Mouse (Mus musculus): ENCODE data around the gene Gm17660.
A peak's percentile ranks its signal among the peaks of the same experiment; 100 is the strongest.
"Not testable (repeated sequence)": the region's sequence is repeated elsewhere in the genome, so short reads cannot be mapped to it uniquely, and the experiment has no call there.

Gm17660 gene

GRCm38 (mm10) chr5:104042906-104043305, 34.5 kb downstream of the Gm17660 start:
- DNase-seq (ENCODE audit: low spot score in 2 of 2), result no peak

GRCm38 (mm10) chr5:104039154-104039932, 38.1 kb downstream of the Gm17660 start:
- DNase-seq (ENCODE audit: low spot score in 2 of 2), result peak in 1 of 2 experiments; percentile 34

DNA sequence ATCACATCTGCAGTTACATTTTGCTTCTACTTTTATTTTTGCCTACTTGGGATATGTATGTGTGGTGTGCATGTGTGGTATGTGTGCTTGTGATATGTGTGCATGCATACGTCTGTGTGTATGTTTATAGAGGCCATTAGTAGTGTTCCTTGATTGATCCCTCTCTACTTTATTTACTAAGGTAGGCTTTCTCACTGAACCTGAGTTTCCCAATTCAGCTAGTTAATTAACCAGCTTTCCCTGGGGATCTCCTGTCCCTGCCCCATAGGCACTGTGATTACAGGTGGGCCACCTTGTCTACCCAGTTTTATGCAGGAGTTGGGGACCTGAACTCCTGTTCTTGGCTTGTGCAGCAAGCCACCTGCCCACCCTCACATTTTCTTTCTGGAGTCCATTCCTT, 40.7 kb downstream of the Gm17660 start:
- DNase-seq (ENCODE audit: low spot score in 2 of 2), result no peak

DNA sequence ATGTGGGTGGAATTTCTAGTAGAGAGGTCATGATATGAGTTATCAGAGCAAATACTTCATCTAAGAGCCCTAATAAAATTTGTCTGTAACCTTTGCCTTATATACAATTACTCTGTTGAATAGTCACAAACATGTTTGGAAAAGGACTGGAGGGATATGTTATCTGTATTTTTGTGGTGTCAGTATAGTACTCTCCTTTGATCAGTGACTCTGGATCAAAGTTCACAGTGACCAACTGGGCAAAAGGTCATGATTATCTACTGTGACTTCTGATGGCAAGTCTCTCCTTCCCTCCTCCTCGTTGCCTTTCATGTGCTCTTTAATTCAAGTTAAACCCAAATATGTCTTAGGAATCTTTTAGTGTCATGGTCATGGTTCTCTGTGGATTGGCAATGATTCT, 41.6 kb downstream of the Gm17660 start:
- no peak for DNase-seq (ENCODE audit: low spot score in 2 of 2)

DNA sequence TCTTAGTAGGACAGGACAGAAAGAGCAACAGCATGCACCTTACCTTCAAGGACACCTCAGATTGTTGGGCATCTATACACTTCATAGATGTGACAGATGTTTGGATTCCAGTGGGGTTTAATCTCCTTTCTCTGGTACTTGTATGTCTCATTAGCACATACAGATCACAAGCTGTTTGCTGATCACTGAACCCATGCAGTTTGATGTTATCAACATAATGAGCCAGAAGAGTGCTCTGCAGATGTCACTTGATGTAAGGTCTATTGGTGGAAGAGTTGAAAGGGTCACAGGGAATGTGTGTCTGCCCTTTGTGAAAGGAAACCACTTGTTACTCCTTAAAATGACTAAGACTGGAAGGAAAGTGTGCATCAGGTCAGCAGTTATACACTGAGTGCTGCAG, 42.3 kb downstream of the Gm17660 start:
- DNase-seq (ENCODE audit: low spot score in 2 of 2), result no peak

GRCm38 (mm10) chr5:104032434-104033097, 44.8 kb downstream of the Gm17660 start:
- DNase-seq (ENCODE audit: low spot score in 2 of 2), result no peak

DNA sequence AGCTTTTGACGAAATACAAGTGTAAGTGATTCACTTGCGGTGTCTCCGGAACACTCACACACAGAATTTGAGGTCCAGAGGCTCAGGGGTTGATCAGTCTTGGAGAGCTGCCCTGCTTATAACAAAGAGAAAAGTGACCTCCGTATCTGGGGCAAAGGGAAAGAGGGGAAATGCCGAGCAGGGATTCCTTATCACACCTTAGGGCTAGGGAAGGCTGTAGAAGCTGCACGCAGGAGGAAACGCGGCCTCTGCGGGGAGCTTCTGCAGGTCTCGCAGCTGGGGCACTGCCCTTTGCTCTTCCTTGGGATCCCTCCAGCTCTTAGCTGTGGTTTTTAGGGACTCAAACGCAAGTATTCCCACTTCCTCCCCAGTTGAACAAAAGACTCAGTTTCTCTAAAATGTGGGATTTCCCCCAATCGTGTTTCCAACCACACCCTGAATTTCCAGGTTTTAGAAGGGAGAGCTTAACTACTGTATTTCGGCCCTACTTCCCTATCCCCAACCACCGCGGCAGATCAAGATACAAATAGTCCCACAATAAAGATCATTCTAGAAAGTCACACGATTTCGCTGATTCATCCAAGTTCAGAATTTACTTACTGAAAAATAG, 52.1 kb downstream of the Gm17660 start:
- peak in 1 of 2 experiments; percentile 22 for DNase-seq (ENCODE audit: low spot score in 2 of 2)

DNA sequence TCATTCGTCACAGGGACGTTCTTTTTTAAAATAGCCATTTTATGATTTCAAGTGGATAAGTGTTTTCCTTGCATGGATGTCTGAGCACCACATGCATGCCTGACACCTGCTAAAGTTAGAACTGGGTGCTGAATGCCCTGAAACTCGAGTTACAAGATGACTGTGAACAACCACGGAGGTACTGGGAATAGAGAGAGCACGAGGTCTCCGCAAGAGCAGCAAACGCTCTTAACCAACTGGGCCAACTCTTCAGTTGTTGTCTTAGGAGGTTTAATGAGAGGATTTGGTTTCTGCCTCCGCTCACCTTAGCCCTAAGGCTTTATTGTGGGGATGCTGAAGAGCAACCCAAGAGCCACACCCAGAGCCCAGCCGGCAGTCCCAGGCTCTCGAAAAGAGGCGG, 52.6 kb downstream of the Gm17660 start:
- DNase-seq (ENCODE audit: low spot score in 2 of 2), result no peak

DNA sequence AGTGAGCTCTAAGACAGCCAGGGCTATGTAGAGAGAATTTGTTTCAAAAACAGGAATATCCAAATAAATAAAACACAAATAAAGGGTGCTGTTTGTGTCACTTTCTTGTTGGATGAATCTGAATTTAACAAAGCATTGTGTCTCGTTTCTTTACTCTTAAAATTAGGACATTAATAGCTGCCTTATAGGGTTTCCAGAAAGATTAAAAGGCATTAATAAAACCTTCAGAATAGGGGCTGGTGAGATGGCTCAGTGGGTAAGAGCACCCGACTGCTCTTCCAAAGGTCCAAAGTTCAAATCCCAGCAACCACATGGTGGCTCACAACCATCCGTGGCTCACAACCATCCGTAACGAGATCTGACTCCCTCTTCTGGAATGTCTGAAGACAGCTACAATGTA, 53.2 kb downstream of the Gm17660 start:
- DNase-seq (ENCODE audit: low spot score in 2 of 2), result not testable (repeated sequence)

DNA sequence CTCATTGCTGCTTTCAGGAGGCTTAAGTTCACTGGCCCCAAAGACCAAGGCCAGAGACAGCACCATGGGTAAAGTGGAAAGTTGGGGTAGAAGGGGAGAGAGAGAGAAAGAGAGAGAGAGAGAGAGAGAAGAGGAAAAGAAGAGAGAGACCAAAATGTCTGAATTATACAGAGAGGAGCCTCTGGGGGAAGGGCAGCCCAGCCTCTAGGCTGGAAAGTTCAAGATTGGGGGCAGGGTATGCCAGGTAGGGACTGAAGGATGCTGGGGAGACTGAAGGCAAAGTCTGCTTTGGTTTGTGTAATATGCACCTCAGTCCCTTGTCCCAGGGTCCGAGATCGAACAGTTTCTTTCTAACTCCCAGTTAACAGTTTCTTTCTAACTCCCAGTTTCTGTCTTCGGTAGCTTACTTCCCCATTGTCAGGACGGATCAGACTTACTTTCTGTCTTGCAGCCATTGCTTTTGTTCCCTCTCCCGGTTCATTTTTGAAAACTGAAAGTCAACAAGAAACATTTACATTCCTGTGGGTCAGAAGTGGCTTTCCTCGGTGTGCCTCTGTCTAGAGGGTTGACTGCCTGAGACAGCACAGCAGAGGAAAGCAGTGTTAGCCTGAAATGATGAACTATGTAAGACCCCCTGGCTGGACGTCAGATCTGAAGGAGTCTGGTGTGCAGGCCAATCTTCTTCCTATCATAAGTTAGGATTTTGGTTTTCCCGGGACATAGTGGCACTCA, 54.0 kb downstream of the Gm17660 start:
- DNase-seq (ENCODE audit: low spot score in 2 of 2), result no peak

GRCm38 (mm10) chr5:104022558-104022957, 54.9 kb downstream of the Gm17660 start:
- no peak for DNase-seq (ENCODE audit: low spot score in 2 of 2)

DNA sequence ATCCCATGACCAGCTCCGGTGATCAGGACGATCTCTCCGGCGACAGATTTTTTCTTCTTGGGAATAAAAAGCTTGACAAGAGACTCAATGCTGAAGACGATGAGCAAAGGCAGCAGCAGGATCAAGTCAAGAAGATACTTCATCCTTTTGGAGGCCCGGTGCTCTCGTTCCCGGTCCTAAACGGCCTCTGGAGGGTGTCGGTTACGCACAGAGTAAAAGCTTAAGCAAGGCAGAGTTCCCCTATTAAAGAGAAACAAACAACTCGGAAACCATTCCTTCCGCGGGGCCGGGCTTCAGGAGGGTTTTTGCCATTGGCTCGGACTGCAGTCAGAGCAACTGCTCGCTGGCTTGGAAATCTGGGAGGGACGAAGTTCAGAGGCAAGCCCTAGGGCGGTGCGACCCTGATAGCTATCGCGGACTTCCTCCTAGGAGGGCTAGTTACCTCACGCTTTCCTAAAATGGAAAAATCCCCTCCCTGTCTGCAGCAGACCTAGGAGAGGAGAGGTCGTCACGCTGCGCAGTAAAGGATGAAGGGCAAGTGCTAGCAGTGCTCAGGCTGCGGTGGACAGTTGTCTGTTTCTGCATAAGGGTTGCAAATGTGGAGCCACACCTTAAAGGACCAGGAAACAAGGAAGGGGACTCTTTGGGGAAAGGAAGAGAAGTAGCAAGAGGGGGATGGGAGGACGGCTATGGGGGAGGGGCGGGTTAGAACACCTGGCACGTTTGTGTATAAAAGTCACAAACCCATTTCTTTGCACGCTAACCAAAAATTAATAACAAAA, 55.6 kb downstream of the Gm17660 start, which contains the start of gene Hsd17b11:
Gene Hsd17b11 (minus strand): TSS at position 323 of the 782 bp plus-strand sequence.
- DNase-seq (ENCODE audit: low spot score in 2 of 2), result peak; percentile 92 to 96

Data from heart, adult 9 months (tissue).